Mouse (Mus musculus) midbrain, embryonic 14.5 days (tissue): ENCODE results near the gene Defb38. TPM values are rescaled to one million over a fixed set of nuclear protein-coding genes. Genes with fewer than 3 reads are reported as not detected.

Experiments used
- ATAC-seq: fragments of 200-750 bp; cut with Nextera tagmentation; 2 replicates; pipeline ENCODE4 v1.8.0; 2017; ENCODE audit warnings: moderate number of reproducible peaks, moderate library complexity; ENCODE audit not compliant: low FRiP score, low TSS enrichment
- DNase-seq: peaks from one replicate; pipeline ENCODE4 v3.0.0-alpha.2; 2015
- H3K27ac ChIP-seq: fragments of 300-500 bp; sonication (generic); replicated peaks from 2 replicates; pipeline ENCODE4 v1.5.1; 2014; ENCODE audit warnings: mild to moderate bottlenecking, low read depth, low read length, moderate library complexity
- H3K27me3 ChIP-seq: fragments of 300-500 bp; sonication (generic); 2 replicates; pipeline ENCODE4 v1.6.1; 2014; ENCODE audit warnings: low read length, control low read depth, mixed read lengths; ENCODE audit not compliant: control insufficient read depth, insufficient read depth
- H3K36me3 ChIP-seq: fragments of 300-500 bp; sonication (generic); 2 replicates; pipeline ENCODE4 v1.6.1; 2014; ENCODE audit warnings: low read length, control low read depth; ENCODE audit not compliant: control insufficient read depth, insufficient read depth
- H3K4me1 ChIP-seq: fragments of 300-500 bp; sonication (generic); 2 replicates; pipeline ENCODE4 v1.6.1; 2014; ENCODE audit warnings: mild to moderate bottlenecking, antibody characterized with exemption, low read length, control low read depth; ENCODE audit not compliant: control insufficient read depth, insufficient read depth
- H3K4me2 ChIP-seq: fragments of 300-500 bp; sonication (generic); 2 replicates; pipeline ENCODE4 v1.6.1; 2014; ENCODE audit warnings: mild to moderate bottlenecking, low read length, moderate library complexity
- H3K4me3 ChIP-seq: fragments of 300-500 bp; sonication (generic); replicated peaks from 2 replicates; pipeline ENCODE4 v1.5.1; 2014; ENCODE audit warnings: low read depth, low read length
- H3K9ac ChIP-seq: fragments of 300-500 bp; sonication (generic); replicated peaks from 2 replicates; pipeline ENCODE4 v1.6.1; 2014; ENCODE audit warnings: mild to moderate bottlenecking, low read length, moderate library complexity
- H3K9me3 ChIP-seq: fragments of 300-500 bp; sonication (generic); 2 replicates; pipeline ENCODE4 v1.6.1; 2016; ENCODE audit warnings: low read length, control low read depth, mixed read lengths; ENCODE audit not compliant: control insufficient read depth
- WGBS: fragments of 180-500 bp; shearing (Covaris S2); extraction: QIAGEN DNeasy Blood & Tissue Kit; methylation state at CpG from one replicate; pipeline ENCODE4 v1.1.7; 2014; 5-methylcytosine and 5-hydroxymethylcytosine counted together
- polyA plus RNA-seq: library from polyadenylated mRNA; unstranded; fragments of >200 nt; fragmentation: Nextera tagmentation; extraction: Ambion mirVana; gene quantifications from 2 replicates; pipeline ENCODE4 v1.2.1, GENCODE M21; 2014

Defb38 gene
- polyA plus RNA-seq: not detected in 2 replicates

DNA sequence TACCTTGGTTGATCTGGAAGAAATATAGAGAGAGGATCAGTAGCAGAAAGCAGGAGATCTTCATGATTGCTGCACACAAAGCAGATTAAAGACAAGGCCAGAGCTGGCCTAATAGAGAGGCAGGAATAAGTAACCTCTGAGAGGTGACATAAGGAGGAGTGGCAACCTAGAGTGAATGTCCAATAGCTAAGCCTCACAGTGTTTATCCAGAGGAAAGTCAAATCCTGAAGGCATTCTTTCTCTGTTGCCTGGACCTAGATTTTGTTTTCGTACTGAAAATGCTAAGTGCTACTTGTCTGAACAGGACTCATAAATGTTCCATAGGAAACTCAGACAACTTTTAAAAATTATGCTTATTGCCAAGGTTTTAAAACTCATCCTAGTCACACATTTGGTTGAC, at the start of gene Defb38:
TSS of gene Defb38 (minus strand) at position 101 of the 400 bp plus-strand sequence.
- no peak within 1 kb of the TSS for H3K4me3 ChIP-seq
- DNase-seq (no peak), ATAC-seq (no peak)
- H3K4me2 ChIP-seq: no peak within 1 kb of the TSS
- H3K27me3 ChIP-seq: no peaks in the 10 kb centered on the region
- no peak within 1 kb of the TSS for H3K27ac ChIP-seq
- WGBS: 88% methylated on average over 1 of the region's 1 CpGs
- H3K9ac ChIP-seq: no peak within 1 kb of the TSS
- no peaks in the 10 kb centered on the region for H3K4me1 ChIP-seq
- no peaks in the 10 kb centered on the region for H3K9me3 ChIP-seq
- H3K36me3 ChIP-seq: no peaks in the 10 kb centered on the region

DNA sequence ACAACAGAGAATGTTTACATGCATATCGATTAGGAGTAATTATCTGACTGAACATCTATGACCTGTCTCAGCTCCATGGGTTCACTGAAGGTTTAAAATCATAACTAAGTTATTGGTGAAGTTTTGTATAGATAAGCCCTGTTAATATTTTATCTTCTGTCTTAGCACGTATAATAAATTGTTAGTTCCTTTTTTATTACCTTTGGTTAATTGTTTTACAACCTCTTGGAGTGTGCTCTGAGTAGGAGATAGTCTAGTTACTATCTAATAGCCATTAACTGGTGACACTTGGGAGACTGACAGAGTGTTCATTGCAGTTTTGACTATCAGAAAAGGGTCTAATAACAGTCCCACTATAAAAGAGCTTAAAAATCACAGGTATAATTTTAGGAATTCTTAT, 39.6 kb upstream of the Defb38 start:
- ATAC-seq: no peak
- Histone ChIP-seq H3K9ac (no peak overlapping the region), H3K9me3 (0 out of 2 replicates have a peak, but pooled peaks cover 4% of the 10 kb centered on the region), H3K27ac (no peak overlapping the region), H3K4me3 (no peak overlapping the region), H3K4me1 (no peaks in the 10 kb centered on the region), H3K4me2 (no peak overlapping the region), H3K36me3 (no peaks in the 10 kb centered on the region), H3K27me3 (no peaks in the 10 kb centered on the region)
- WGBS: 77% methylated on average over 2 of the region's 2 CpGs
- DNase-seq: no peak

DNA sequence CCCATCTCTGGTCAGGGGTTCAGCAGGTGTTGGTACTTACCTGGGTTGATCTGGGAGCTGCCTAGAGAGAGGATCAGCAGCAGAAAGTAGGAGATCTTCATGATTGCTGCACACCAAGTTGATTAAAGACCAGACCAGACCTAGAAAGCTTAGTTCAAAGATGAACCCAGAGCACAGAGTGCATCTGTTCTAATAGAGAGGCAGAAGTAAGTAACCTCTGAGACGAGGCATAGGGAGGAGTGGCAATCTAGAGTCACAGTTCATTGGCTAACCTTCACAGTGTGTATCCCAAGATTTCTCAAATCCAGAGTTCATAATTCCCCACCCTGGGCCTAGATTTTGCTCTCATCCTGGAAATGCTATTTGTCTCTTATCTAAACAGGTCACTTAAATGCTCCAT, 38.3 kb upstream of the Defb38 start, which contains the start of gene Defb39:
TSS of gene Defb39 (minus strand) at position 101 of the 400 bp plus-strand sequence.
- Histone ChIP-seq H3K27ac (no peak within 1 kb of the TSS), H3K4me3 (no peak within 1 kb of the TSS), H3K4me2 (no peak within 1 kb of the TSS), H3K4me1 (no peaks in the 10 kb centered on the region), H3K9ac (no peak within 1 kb of the TSS), H3K36me3 (no peaks in the 10 kb centered on the region), H3K9me3 (0 out of 2 replicates have a peak, but pooled peaks cover 4% of the 10 kb centered on the region), H3K27me3 (no peaks in the 10 kb centered on the region)
- DNase-seq (no peak), ATAC-seq (no peak)
- 77% methylated on average over 1 of the region's 1 CpGs for WGBS

DNA sequence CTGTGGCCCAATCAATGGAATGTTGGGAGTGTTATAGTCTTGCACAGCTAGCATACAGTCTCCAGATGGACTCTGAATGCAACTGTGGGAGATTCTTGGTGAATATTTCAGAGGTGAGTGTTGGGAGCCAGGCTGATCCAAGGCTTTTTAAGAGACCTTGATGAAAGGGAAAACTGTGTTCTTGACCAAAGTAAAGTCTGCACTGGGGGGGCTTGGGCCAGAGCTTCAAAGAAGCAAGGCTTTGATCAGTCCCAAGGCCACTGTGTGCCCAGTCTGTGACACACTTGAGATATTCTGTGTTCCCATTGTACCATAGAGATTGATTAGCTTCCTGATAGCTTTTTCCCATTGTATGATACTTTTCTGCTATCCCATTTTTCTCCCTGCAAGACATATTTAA, 36.5 kb upstream of the Defb38 start:
- Histone ChIP-seq H3K27ac (no peak overlapping the region), H3K4me3 (no peak overlapping the region), H3K27me3 (no peaks in the 10 kb centered on the region), H3K36me3 (no peaks in the 10 kb centered on the region), H3K4me2 (no peak overlapping the region), H3K4me1 (no peaks in the 10 kb centered on the region), H3K9me3 (0 out of 2 replicates have a peak, but pooled peaks cover 4% of the 10 kb centered on the region), H3K9ac (no peak overlapping the region)
- DNase-seq (no peak), ATAC-seq (no peak)

DNA sequence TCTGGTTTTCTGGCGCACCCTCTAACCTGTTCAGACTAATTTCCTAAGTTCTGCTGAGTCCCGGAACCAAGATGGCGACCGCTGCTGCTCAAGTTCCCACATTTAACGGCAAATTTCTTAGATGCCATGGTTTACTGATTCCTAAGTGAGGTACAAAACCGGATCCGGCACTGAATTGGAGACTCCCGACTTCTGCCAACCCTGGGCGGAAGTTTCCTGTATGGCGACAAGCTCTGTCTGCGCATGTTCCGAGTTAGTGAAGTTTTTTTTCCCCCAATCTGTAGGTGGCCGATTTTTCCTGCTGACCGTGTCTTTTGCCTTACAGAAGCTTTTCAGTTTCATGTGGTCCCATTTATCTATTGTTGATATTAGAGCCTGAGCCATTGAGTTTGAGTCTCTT, 18.9 kb upstream of the Defb38 start:
- WGBS: 95% methylated on average over 14 of the region's 14 CpGs
- no peaks in the 10 kb centered on the region for H3K27me3 ChIP-seq

More for the DNA sequence above, 18.9 kb upstream of the Defb38 start:
- DNase-seq (no peak), ATAC-seq (no peak)
- no peaks in the 10 kb centered on the region for H3K4me1 ChIP-seq
- H3K4me2 ChIP-seq: no peak overlapping the region
- no peak overlapping the region for H3K27ac ChIP-seq
- H3K9me3 ChIP-seq: no peaks in the 10 kb centered on the region
- no peaks in the 10 kb centered on the region for H3K36me3 ChIP-seq
- no peak overlapping the region for H3K4me3 ChIP-seq
- H3K9ac ChIP-seq: no peak overlapping the region

Other genes starting within 250 kb of the Defb38 start
- gene Defb40, start 48.3 kb downstream of the Defb38 start, polyA plus RNA-seq: not detected in 2 replicates
- not detected in 2 replicates for gene Defb37, start 35.5 kb downstream of the Defb38 start, polyA plus RNA-seq
- not detected in 2 replicates for gene Defb39, start 38.2 kb upstream of the Defb38 start, polyA plus RNA-seq
- not detected in 2 replicates for gene Defb12, start 88.3 kb upstream of the Defb38 start, polyA plus RNA-seq
- not detected in 2 replicates for gene Defb34, start 97.2 kb upstream of the Defb38 start, polyA plus RNA-seq
- gene Gm45826, start 114.2 kb upstream of the Defb38 start, polyA plus RNA-seq: not detected in 2 replicates
- not detected in 2 replicates for gene Defb14, start 167.8 kb upstream of the Defb38 start, polyA plus RNA-seq
- not detected in 2 replicates for gene Defb4, start 172.1 kb upstream of the Defb38 start, polyA plus RNA-seq
- not detected in 2 replicates for gene Defb6, start 198.9 kb upstream of the Defb38 start, polyA plus RNA-seq
- not detected in 2 replicates for gene Defb46, start 213.3 kb upstream of the Defb38 start, polyA plus RNA-seq
- gene Defb5, start 221.0 kb upstream of the Defb38 start, polyA plus RNA-seq: not detected in 2 replicates